Mouse (Mus musculus) gastrocnemius, postnatal 36 days (tissue): ENCODE data around the gene Rps6kc1. TPM values are rescaled to one million over a fixed set of nuclear protein-coding genes. Genes with fewer than 3 reads are reported as not detected.

Experiments
- DNase-seq, 2 experiments: peaks; one replicate each; pipeline ENCODE4 v3.0.0; 2022
- intact Hi-C: fragments of 180-260 bp; cut with DNase I; formaldehyde crosslinking; loops from one replicate; pipeline ENCODE4 v1.15.1; 2025
- total RNA-seq, 2 experiments: library from RNA; stranded (reverse); gene quantifications; 2 replicates each; pipeline ENCODE4 v1.2.3; 2021

Gene Rps6kc1
- total RNA-seq, 2 experiments from 2014 or later: 14.9 to 18.3 TPM

GRCm38 (mm10) chr1:190846074-190846730 is 65.4 kb downstream of the Rps6kc1 start:
- intact Hi-C loops: no loop called here
- no peak for DNase-seq

GRCm38 (mm10) chr1:190845419-190845818 is 66.2 kb downstream of the Rps6kc1 start:
- intact Hi-C loops: no loop called here
- no peak for DNase-seq

- intact Hi-C loops: no loop called here
- no peak for DNase-seq
Measured at GRCm38 (mm10) chr1:190844356-190844755, 67.2 kb downstream of the Rps6kc1 start.

- intact Hi-C loops: no loop called here
- no peak for DNase-seq
Measured at GRCm38 (mm10) chr1:190836046-190836445, 75.5 kb downstream of the Rps6kc1 start.

GRCm38 (mm10) chr1:190834201-190834907 is 77.2 kb downstream of the Rps6kc1 start:
- intact Hi-C loops: no loop called here
- DNase-seq: no peak

- intact Hi-C loops: loop anchor here (2.0 kb wide), 1 partner anchor 48 kb away; no protein-coding TSS in a partner anchor
- DNase-seq: no peak
Measured at GRCm38 (mm10) chr1:190832965-190833630, 78.5 kb downstream of the Rps6kc1 start.

- intact Hi-C loops: loop anchor here (2.0 kb wide), 1 partner anchor 49 kb away; no protein-coding TSS in a partner anchor
- DNase-seq: peak in 1 of 2 experiments; percentile 19
Measured at GRCm38 (mm10) chr1:190831839-190832497, 79.6 kb downstream of the Rps6kc1 start.

- intact Hi-C loops: no loop called here
- DNase-seq: no peak
Measured at GRCm38 (mm10) chr1:190826486-190827034, 85.0 kb downstream of the Rps6kc1 start.

- intact Hi-C loops: no loop called here
- DNase-seq: no peak
Measured at GRCm38 (mm10) chr1:190823745-190824144, 87.8 kb downstream of the Rps6kc1 start.

- intact Hi-C loops: no loop called here
- no peak for DNase-seq
Measured at GRCm38 (mm10) chr1:190816141-190816540, 95.4 kb downstream of the Rps6kc1 start.

GRCm38 (mm10) chr1:190810408-190810807 is 101.2 kb downstream of the Rps6kc1 start:
- intact Hi-C loops: no loop called here
- DNase-seq: no peak

- intact Hi-C loops: no loop called here
- no peak for DNase-seq
Measured at GRCm38 (mm10) chr1:190808766-190809221, 102.8 kb downstream of the Rps6kc1 start.

- no peak for DNase-seq
- intact Hi-C loops: no loop called here
Measured at GRCm38 (mm10) chr1:190806817-190807216, 104.8 kb downstream of the Rps6kc1 start.

- DNase-seq: no peak
- intact Hi-C loops: loop anchor here (5.0 kb wide), 1 partner anchor 751 kb away; no protein-coding TSS in a partner anchor
Measured at GRCm38 (mm10) chr1:190798668-190799067, 112.9 kb downstream of the Rps6kc1 start.

- intact Hi-C loops: loop anchor here (5.0 kb wide), 1 partner anchor 750 kb away; no protein-coding TSS in a partner anchor
- no peak for DNase-seq
Measured at GRCm38 (mm10) chr1:190797483-190798058, 114.0 kb downstream of the Rps6kc1 start.

- intact Hi-C loops: loop anchor here (5.0 kb wide), 1 partner anchor 750 kb away; no protein-coding TSS in a partner anchor
- no peak for DNase-seq
Measured at GRCm38 (mm10) chr1:190796745-190797482, 114.7 kb downstream of the Rps6kc1 start.

- intact Hi-C loops: no loop called here
- DNase-seq: no peak
Measured at GRCm38 (mm10) chr1:190791638-190792037, 119.9 kb downstream of the Rps6kc1 start.

- no peak for DNase-seq
- intact Hi-C loops: no loop called here
Measured at GRCm38 (mm10) chr1:190790720-190791119, 120.8 kb downstream of the Rps6kc1 start.

- intact Hi-C loops: no loop called here
- no peak for DNase-seq
Measured at GRCm38 (mm10) chr1:190777660-190778059, 133.9 kb downstream of the Rps6kc1 start.
